Mouse (Mus musculus) cortical plate, adult 2 months (tissue): Measurements from ENCODE around the gene Apold1.

ENCODE experiments used
- CTCF ChIP-seq: fragments of 200-500 bp; IDR thresholded peaks from 2 replicates; pipeline ENCODE4 v1.5.1; 2011; ENCODE audit warnings: mild to moderate bottlenecking, control low read depth, low read length; ENCODE audit not compliant: insufficient read depth; ENCODE audit errors: extremely low read depth
- POLR2A ChIP-seq: fragments of 200-500 bp; IDR thresholded peaks from 2 replicates; pipeline ENCODE4 v1.6.1; 2011; ENCODE audit warnings: mild to moderate bottlenecking, low read length, control low read depth; ENCODE audit not compliant: insufficient read depth; ENCODE audit errors: extremely low read depth

DNA sequence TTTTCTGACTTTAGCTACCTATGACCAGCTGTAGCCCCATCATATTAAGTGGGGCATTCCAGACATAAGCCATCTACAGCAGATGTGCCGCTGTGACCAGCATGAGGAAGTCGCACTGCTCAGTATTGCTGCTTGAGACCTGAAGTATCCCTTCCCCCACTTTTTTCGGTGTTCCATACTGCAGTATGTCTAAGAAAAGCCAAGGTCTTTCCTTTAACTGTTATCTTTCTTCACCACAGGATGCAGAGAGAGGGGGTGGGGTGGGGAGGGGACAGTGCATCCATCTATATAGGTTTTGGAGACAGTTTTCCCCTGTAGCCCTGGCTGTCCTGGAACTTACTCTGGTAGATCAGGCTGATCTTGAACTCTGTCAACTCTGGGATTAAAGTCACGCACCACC, 24.9 kb downstream of the Apold1 start:
- TF ChIP-seq CTCF (no peak), POLR2A (no peak)
